Mouse (Mus musculus) urinary bladder, postnatal 25 days (tissue): ENCODE results near the gene Cmah.

Source experiments
- DNase-seq: peaks from one replicate; pipeline ENCODE4 v3.0.0; 2022; ENCODE audit warnings: low spot score

The Cmah gene

DNA sequence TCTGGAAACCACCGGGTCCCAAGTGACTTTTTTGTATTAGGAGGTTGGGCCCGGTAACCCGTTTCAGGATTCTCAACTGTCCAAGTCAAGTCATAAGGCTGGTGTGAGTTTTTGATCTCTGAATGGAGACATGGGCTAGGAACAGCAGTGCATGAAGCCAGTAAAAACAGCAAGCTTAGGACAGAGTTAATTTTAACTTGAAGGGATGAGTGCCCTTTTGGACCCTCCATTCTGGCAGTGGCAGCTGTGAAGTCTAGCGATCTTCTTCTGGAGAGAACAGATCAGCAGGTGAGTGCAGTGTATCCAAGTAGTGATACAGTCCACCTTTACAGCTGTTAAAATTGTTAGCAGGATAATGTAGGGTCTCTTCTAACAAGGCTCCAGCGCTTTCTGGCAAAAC lies at the start of gene Cmah:
Gene Cmah, plus strand, starts transcription at position 204 of the 400 bp plus-strand sequence.
- DNase-seq = no peak

DNA sequence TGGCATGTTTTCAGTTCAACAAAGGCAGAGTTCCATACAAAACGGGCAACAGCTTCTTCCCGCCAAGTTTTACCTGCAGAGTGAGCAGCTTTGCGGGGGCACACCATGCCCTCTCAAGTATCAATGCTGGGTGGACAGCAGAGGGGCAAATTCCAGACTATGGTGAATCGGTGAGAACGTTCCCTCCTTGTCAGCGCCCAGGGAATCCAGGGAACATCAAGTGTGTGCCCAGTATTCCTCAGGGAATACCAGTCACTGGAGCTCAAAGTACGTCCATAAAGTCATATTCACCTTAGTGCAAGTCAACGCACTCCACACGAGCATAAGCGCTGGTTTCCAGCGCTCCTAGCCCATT lies 47.8 kb upstream of the Cmah start:
- no peak for DNase-seq

DNA sequence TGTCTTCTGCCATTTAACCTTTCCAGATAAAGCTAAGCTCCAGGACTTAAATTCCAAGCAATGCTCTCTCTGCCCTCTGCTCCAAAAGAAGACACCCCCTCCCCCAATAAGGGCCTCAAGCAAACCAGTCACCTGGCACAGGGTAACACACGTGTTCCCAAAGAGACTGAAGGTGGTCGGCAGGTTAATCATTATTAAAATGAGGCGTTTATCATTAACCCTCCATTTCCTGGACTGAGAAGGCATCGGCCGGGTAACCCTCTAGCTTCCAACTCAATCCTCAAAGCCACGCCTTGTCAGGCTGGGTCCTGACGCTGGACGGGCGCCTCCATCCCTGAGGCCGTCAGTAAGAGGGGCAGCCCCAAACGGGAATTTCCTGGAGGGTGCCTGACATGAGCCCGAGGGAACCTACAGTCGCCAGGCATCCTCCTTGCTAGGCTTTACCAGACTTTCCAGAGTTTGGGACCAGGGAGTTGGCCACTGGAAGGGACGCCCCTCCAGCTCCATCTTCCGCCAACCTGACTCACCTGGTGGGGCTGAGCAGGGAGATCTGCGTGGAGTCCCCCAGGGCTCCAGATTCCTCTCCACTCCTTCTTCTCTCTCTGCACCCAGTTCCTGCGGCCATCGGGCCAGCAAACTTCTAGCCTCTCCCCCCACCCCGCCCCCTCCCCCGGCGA lies 47.3 kb upstream of the Cmah start:
- DNase-seq = no peak

DNA sequence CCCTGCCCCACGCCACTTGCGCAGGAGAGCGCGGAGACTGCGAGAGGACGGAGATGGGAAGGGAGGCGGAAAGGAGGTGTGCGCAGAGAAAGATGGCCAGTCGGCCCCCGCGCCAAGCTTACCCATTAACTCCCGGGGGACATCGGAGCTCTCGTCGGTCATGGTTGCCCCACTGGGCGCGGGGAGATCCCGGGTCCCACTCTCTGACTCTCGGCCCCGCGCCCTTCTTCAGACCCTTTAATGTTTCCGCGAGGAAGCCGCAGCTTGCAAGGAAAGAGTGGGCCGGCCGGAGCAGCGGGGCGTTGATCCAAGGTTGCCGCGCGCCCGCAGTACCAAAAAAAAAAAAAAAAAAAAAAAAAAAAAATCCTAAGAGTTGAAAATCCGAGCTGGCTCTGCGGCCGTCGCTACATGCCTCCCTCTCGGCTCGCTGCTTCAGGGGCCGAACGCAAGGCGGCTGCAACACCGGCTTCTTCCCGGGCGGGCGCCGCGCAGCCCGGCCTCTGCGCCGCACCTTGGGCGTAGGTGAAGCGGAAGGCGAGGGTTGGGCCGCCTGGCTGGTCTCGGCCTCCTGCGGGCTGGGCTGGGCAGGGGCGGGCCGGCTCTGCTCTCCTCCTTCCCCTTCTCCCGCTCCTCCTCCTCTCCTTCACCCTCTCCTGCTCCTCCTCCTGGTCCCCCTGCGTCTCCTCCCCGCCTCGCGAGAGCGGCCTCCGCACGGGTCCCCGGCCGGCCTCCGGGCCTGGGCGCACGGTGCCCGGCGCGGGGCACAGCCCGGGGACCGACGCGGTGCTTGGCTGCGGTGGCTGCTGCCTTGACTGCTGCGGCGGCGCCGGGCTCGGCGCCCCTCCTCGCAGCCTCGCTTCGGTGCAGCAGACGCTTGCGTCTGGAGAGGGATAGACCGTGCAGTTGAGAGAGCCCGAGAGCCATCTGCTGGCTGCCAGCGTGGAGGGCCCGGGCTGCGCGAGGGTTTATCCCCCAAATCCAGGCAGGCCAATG lies 46.5 kb upstream of the Cmah start, which contains the start of gene Carmil1:
Gene Carmil1, minus strand, starts transcription at position 357 of the 993 bp plus-strand sequence.
- peak; percentile 66 for DNase-seq

DNA sequence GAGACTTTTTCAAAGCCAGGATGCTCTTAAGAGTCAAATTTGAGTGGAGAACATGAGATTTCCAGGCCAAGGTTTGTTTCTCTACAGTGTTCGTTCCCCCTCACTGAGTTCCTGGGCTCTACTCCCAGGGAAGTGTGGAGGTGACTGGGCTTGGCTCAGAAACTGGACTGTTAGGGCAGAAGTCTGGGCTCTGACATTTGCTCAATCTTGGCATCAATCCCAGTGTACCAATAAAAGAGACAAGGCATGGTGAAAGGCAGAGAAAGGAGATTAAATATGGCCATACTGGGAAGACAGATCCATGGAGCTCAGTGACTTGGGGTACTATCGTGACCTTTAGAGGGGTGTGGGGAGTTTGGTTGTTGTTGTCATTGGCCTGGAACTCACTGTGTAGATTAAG lies 39.8 kb upstream of the Cmah start:
- no peak for DNase-seq

DNA sequence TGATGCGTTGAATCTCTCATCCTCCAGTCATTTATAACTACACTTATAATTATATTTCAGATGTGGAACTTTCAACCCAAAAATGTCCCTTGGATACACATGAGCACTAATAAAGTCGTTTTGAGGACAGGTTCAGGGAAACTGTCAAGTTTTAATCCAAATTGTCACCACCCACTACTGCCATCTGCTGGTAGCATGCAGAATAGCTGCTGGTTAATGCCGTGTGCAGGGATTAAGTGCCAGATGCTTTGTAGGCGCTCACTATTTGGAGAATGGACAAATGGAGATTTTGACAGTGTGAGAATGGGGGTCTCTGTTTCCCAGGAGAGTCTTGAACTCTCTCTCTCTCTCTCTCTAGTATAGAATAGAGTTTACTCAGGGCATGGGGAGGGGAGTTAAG lies 30.0 kb upstream of the Cmah start:
- peak; percentile 49 for DNase-seq

DNA sequence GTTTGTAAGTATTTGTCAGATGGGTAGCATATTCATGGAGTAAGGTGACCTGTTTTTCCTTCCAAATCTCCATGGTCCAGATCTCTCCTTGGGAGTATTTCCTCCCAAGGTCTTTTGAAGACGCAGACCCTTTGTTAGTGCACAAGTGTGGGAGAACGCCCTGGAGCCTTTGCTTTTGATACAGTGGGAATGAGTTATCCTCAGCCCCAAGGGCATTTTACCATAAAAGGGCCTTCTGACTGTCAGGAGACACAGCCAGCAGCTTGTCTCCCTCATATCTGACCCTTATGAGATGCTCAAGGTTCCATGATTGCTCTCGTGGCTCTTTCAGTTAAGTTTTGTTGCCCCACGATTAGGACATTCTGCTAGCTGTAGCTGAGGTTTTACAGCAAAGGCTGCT lies 21.7 kb upstream of the Cmah start:
- no peak for DNase-seq

DNA sequence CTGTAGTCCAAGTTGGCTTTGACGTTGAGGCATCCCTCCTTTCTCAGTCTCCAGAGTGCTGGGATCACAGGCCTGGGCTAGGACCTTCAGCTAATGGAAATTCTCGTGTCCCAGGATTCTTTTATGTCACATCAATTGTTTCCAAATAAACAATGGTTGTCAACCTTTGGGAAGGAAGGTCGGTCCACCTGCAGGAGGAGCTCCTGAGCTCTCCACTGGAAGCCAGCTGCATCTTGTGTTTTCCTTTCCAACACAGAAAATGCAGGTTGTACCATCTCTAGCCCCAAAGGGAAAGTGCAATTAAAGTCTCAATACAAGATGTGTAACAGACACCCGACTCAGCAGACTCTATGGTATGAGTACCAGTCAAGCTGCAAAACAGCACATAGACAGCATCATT lies 21.0 kb upstream of the Cmah start:
- DNase-seq = no peak

DNA sequence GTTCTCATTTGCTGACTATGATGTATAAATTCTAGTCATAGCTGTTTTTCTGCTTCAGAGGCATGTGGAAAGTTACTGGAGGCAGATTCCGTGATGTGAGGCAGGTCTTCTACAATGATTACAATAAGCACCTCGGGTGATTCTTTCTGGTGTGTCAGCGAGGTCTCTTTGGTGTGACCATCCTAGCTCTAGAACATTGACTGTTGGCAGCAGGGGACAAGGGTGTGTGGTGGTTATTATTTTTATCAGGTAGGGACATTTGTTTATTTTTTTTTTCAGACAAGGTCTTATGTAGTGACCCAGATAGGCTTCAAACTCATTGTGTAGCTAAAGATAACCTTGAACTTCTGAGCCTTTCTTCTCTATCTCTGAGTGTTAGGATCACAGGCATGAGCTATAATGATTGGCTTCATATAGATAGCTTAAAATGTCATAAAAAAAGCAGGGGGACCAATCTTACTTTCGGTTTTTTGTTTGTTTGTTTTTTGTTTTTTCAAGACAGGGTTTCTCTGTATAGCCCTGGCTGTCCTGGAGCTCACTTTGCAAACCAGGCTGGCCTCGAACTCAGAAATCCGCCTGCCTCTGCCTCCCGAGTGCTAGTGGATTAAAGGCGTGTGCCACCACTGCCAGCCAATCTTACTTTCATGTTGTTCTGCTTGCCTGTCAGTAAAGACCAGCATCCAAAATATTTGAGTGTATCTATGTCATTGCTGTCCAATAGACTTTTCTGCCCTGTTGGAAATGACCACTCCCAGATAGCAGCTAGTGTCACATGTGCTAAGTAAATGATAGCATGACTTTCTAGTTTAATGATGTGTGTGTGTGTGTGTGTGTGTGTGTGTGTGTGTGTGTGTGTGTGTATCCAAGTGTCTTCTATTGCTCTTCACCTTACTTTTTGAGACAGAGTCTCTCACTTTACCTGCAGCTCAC lies 15.9 kb upstream of the Cmah start:
- no peak for DNase-seq

DNA sequence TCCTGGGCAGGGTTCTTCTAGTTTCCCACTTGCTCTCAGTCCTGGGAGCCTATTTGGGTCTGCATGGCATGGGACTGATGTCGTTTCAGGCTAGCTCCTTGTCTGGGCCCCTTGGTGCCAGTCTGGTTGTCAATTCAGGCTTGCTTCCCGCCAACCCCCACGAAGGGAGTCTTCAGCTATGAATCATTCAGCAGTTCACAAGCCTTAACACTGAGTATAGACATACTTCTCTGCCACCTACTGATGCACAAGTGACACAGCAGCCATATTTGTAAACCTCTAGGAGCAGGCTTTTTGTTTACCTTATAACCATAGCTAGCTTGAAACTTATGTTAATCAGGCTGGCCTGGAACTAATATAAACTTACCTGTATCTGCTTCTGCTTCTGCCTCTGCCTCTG lies 10.6 kb upstream of the Cmah start:
- no peak for DNase-seq

DNA sequence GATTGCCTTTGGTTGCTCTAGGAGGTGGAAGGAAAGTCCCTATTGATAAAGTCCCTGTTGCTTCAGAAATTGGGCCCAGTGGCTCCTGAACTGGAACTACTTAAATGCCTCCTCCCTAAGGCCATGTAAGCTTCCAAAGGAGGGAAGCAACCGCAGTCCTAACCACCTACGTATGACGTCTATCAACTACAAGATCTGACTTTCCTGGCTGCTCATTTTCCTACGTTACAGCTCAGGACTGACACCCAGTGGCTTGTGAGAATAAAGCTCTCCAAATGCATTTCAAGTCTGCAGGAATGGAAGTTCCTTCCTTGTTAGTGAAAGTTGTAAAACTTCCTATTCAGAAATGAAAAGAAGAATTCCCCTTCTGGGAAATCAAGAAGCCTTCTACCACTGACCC lies 8.6 kb upstream of the Cmah start:
- no peak for DNase-seq

DNA sequence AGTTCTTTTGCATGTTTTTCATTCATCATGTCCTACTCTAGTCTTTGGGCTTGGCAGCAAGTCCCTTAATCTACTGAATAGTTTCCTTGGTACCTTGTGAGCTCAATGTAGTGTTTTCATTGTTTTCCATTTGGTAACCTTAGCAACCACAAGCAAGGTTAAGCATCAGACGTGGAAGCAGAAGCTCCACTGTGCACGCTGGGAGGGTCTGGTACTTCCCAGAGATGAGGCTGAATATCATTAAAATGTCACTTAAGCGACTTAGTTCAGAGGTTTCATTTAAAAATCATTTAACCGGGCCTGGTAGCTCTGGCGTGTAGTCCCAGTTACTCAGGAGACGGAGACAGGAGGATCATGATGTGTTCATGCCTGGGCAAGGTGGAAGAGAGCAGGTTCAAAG lies 5.9 kb upstream of the Cmah start:
- no peak for DNase-seq

DNA sequence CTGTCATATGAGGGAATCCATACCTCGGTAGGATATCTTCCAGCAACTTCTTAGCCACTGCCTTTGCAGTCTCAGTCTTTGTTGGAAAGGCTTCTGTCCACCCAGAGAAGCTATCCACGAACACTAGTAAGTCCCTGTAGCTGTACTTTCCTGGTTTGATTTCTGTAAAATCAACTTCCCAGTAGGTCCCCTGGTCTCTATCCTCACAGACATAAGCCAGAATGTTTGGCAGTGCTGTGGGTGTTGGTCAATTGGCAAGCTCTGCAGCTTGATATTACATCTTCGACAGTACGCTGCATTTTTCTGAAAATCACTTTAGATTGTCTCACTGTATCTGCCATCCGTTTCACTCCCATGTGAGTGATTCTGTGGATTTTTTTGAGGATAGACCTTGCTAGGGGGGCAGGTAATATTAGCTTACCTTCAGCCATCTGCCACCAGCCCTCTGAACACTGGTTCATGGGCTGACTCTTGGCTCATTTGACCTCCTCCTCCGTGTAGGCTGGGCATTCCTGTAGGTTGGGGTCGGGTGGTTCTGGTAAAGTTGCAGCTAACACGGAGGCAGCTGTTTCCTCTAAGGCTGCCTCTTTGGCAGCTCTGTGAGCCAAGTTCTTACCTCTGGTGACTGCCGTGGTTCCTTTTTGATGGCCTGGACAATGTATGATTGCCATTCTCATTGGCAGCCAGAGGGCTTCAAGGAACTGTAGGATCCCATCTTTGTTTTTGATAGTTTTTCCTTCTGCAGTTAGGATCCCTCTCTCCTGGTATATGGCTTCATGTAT lies 1.0 kb downstream of the Cmah start:
- DNase-seq = no peak

DNA sequence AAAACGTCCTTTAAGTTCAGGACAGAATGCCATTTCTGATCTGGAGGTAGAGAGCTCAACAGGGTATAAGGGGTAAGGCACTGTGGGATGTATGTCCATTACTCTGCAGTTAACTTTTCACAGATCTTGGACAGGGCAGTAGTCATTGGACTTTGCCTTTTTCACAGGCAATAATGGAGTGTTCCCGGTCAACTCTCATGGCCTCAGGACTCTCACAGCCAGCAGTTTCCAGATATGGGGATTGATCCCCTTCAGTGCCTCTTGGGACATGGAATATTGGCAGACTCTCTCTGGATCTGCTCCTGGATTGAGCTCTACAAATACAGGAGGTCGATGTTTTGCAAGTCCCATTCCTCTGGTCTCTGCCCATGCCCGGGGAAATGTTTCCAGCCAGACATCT lies 2.9 kb downstream of the Cmah start:
- no peak for DNase-seq

DNA sequence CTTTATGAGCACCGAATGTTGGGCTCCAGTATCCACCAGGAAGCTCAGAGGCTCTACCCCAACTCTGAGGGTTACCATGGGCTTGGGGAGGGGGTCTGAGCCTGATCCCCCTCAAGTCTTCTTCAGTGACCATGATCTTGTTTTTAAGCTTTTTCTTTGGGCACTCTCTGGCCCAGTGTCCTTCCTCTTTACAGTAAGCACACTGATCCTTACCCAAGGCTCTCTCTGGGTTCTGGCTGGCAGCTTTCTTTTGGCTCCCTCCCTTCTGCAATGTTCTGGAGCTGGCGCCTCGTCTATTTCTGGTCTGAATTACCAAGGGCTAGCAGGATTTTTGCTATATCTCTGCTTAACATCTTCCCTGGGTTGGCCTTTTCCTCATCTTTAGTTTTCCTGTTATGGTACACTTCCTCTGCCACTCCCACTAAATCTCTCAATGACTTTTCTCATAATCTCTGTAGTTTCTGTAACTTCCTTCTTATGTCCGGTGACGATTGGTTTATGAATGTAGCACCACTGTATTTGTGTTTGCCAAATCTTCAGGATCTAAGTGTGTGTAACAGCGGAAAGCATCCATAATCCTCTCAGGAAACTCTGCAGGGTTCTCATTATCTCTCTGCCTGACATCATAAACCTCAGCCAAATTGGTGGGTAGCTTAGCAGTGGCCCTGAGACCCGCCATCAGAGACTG lies 3.8 kb downstream of the Cmah start:
- DNase-seq = no peak

DNA sequence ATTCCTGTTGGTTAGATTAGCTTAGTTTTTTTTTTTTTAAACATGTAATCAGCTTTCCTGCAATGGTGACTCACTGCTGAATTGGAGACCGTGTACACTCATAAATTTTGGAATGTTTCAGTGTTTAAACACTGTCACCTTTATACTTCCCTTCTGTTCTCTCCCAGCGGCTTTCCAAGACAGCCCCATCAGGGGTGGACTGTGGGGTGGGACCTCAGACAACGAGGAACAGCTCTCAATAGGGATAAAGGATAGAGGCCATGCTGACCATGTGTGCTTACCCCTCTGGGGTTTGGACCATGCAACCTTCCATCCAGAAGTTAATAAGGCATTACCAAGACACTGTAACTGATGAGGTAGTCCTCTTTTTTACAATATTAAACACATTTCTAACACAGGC lies 5.3 kb downstream of the Cmah start:
- no peak for DNase-seq

DNA sequence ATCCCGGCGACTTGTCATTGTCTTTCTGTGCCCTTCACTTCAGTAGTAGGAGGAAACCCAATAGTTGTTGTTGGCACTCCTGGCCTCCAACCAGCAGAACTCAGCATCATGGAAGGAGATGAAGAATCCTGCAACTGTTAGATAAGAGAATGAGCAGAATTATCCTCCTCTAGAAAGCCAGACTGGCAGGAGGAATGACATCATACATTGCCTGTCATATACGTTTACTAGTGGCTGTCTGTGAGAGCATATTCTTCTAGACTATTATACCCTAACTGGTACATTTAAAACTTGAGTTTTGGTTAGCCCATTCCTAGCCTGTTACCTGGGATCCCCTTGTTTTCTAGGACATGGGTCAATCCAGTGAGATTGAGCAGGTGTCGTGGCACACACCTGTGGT lies 9.6 kb downstream of the Cmah start:
- no peak for DNase-seq

DNA sequence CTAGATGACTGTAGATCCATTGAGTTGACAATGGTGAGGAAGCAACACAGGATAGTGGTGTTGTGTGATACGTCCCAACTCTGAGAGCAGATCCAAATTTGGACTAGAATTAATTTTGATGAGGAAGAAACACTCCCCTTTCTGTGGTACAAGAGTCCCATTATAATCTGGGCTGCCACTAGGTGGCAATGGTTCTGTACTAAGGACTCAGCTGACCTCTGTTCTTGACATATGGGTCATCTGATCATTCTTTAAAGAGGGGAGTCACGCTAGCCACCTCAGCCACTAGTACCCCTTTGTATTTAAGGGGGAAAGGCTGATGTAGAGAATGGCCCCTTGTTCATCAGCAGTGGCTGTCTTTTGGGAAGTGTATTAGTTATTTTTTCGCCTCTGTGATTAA lies 10.7 kb downstream of the Cmah start:
- DNase-seq = no peak

DNA sequence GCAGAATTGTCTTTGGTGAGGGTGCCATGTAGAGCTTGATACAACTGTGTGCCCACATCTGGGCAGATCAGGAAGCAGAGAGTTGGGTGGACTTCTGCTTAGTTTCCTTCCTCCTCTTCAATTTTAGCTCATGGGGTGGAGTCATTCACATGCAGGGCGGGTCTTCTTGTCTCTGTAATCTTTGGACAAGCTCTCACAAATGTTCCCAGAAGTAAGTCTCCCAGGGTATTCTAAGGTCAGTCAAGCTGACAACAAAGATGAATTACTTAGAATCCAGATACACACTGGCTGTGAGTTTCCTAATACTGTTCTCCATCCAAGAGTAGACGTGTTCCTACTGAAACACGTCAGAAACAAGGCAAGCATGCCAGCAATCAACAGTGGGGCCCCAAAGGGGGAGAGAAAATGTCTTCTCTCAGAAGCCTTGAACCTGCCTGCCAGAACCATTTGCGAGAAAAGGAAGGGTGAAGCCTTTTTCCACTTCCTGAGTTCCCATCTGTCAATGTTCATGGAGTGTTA lies 11.2 kb downstream of the Cmah start:
- DNase-seq = no peak

DNA sequence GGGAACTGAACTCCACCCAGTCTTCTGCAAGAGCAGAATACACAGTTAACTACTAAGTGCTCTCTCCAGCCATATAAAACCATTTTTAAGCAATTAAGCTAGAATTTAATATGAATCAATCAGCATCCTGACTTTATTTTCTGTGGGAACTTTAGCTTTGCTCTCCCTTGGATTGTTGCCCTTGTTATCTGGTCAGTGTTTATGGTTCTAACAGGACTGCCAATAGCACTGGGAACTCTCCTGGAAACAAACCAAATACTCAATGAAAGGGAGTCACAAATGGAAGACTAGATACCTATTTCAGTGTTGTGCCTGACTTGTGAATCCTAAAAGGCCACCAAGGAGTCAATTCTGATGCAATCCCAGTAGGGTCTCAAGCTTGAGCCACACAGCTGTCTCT lies 12.7 kb downstream of the Cmah start:
- no peak for DNase-seq

DNA sequence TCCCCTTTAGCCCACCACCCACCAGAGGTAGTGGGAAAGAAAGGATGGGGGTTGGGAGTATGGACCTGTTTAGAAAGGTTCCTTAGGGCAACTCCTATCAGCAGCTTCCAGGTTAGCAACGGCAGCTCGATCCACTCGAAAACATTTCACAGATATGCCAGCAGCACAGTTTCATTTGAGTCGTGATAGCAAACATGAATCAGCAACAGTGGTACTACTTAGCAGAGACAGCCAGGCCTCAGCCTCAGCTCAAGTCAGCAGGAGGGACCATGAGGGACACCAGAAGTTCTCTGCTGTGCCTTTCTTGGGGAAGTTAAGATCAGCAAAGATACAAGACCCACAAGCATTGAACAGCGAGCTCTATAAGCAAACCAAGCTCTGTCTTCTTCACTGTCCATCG lies 13.3 kb downstream of the Cmah start:
- DNase-seq = no peak
